Mouse (Mus musculus) CH12.LX (cell line): ENCODE data around the gene Bmi1. TPM values are rescaled to one million over a fixed set of nuclear protein-coding genes. Genes with fewer than 3 reads are reported as not detected.

ENCODE experiments used
- DNase-seq: peaks from one replicate; pipeline ENCODE4 v3.0.0-alpha.2; 2013; ENCODE audit errors: extremely low read depth
- H3K27ac ChIP-seq: 2 replicates; pipeline ENCODE4 v1.5.1; 2012; ENCODE audit warnings: low read depth, mild to moderate bottlenecking, control low read depth, moderate library complexity; ENCODE audit not compliant: insufficient read depth
- H3K27me3 ChIP-seq: replicated peaks from 2 replicates; pipeline ENCODE3; 2012; ENCODE audit warnings: inconsistent platforms
- H3K36me3 ChIP-seq, 2 experiments: replicated peaks in 1 of 2; 2 replicates each; pipeline versions ENCODE3 to v1.6.1; 2012; ENCODE audit warnings: inconsistent platforms in 1 of 2, low read length in 1 of 2, mild to moderate bottlenecking in 1 of 2, mixed read lengths in 1 of 2, moderate library complexity in 1 of 2; ENCODE audit not compliant: control insufficient read depth in 1 of 2, insufficient read depth in 1 of 2
- H3K4me1 ChIP-seq, 2 experiments: 2 replicates each; pipeline ENCODE4 v1.6.1; 2012; ENCODE audit warnings: inconsistent platforms in 1 of 2, moderate library complexity in 1 of 2; ENCODE audit not compliant: insufficient read depth in 2 of 2, control insufficient read depth in 1 of 2
- H3K4me2 ChIP-seq: 2 replicates; pipeline ENCODE4 v1.6.1; 2012; ENCODE audit warnings: low read depth, mild to moderate bottlenecking, control low read depth; ENCODE audit not compliant: poor library complexity, insufficient read depth, severe bottlenecking
- H3K4me3 ChIP-seq, 3 experiments: fragments of 150-350 bp in 1 of 3; sonication (generic) in 1 of 3; replicated peaks in 1 of 3; 2 replicates each; pipeline versions ENCODE3 to v1.5.1; 2011 to 2012; ENCODE audit warnings: low read depth in 2 of 3, low read length in 2 of 3, mild to moderate bottlenecking in 2 of 3, moderate library complexity in 2 of 3, control low read depth in 1 of 3, improper control_type of control experiment in 1 of 3, inconsistent platforms in 1 of 3, mixed read lengths in 1 of 3; ENCODE audit not compliant: poor library complexity in 1 of 3
- H3K79me2 ChIP-seq: replicated peaks from 2 replicates; pipeline ENCODE4 v1.6.1; 2012; ENCODE audit warnings: mild to moderate bottlenecking, moderate library complexity; ENCODE audit not compliant: control insufficient read depth, poor library complexity, insufficient read depth, severe bottlenecking; ENCODE audit errors: extremely low read depth
- H3K9ac ChIP-seq: 2 replicates; pipeline ENCODE4 v1.6.1; 2012; ENCODE audit warnings: low read depth, mild to moderate bottlenecking, control low read depth, moderate library complexity; ENCODE audit not compliant: insufficient read depth
- H3K9me3 ChIP-seq: replicated peaks from 2 replicates; pipeline ENCODE3; 2012; ENCODE audit warnings: low read length, inconsistent platforms, mixed read lengths
- BHLHE40 ChIP-seq: IDR thresholded peaks from 2 replicates; pipeline ENCODE4 v1.6.1; 2011; ENCODE audit warnings: mild to moderate bottlenecking, low read depth, low read length, improper control_type of control experiment
- CHD1 ChIP-seq: IDR thresholded peaks from 2 replicates; pipeline ENCODE4 v1.6.1; 2012; ENCODE audit warnings: low read depth, low read length, improper control_type of control experiment, inconsistent platforms
- CTCF ChIP-seq, 2 experiments: IDR thresholded peaks in 1 of 2; conservative IDR thresholded peaks in 1 of 2; 2 replicates each; pipeline ENCODE4 v1.5.1; 2011 to 2012; ENCODE audit warnings: low read depth in 2 of 2, low read length in 2 of 2, improper control_type of control experiment in 1 of 2, inconsistent platforms in 1 of 2, mild to moderate bottlenecking in 1 of 2, moderate library complexity in 1 of 2
- ETS1 ChIP-seq: conservative IDR thresholded peaks from 2 replicates; pipeline ENCODE4 v1.6.1; 2012; ENCODE audit warnings: low read depth, mild to moderate bottlenecking, inconsistent platforms, low read length, improper control_type of control experiment, moderate library complexity
- GABPA ChIP-seq: IDR thresholded peaks from 2 replicates; pipeline ENCODE4 v1.6.1; 2012; ENCODE audit warnings: low read depth, low read length, improper control_type of control experiment, inconsistent platforms; ENCODE audit not compliant: insufficient replicate concordance
- IRF4 ChIP-seq: IDR thresholded peaks from 2 replicates; pipeline ENCODE4 v1.6.1; 2014; ENCODE audit warnings: low read depth, mild to moderate bottlenecking, inconsistent platforms, low read length, improper control_type of control experiment
- JUND ChIP-seq: conservative IDR thresholded peaks from 2 replicates; pipeline ENCODE4 v1.6.1; 2011; ENCODE audit warnings: low read depth, low read length, improper control_type of control experiment
- MAFK ChIP-seq: IDR thresholded peaks from 2 replicates; pipeline ENCODE4 v1.6.1; 2011; ENCODE audit warnings: low read length, improper control_type of control experiment; ENCODE audit not compliant: insufficient replicate concordance
- MAX ChIP-seq: IDR thresholded peaks from 2 replicates; pipeline ENCODE4 v1.6.1; 2011; ENCODE audit warnings: low read length, improper control_type of control experiment
- MXI1 ChIP-seq: IDR thresholded peaks from 2 replicates; pipeline ENCODE4 v1.6.1; 2011; ENCODE audit warnings: mild to moderate bottlenecking, low read depth, low read length, improper control_type of control experiment
- PAX5 ChIP-seq: IDR thresholded peaks from 2 replicates; pipeline ENCODE4 v1.6.1; 2012; ENCODE audit warnings: low read length, inconsistent platforms, mixed read lengths
- POLR2AphosphoS2 ChIP-seq: IDR thresholded peaks from 2 replicates; pipeline ENCODE4 v1.6.1; 2011; ENCODE audit warnings: low read depth, low read length, improper control_type of control experiment
- SIN3A ChIP-seq: IDR thresholded peaks from 2 replicates; pipeline ENCODE4 v1.6.1; 2012; ENCODE audit warnings: low read length, improper control_type of control experiment, inconsistent platforms
- TCF12 ChIP-seq: IDR thresholded peaks from 2 replicates; pipeline ENCODE4 v1.6.1; 2014; ENCODE audit warnings: low read depth, mild to moderate bottlenecking, inconsistent platforms, low read length, improper control_type of control experiment
- UBTF ChIP-seq: IDR thresholded peaks from 2 replicates; pipeline ENCODE4 v1.6.1; 2012; ENCODE audit warnings: low read depth, mild to moderate bottlenecking, inconsistent platforms, low read length, improper control_type of control experiment, moderate library complexity
- ZC3H11A ChIP-seq: IDR thresholded peaks from 2 replicates; pipeline ENCODE4 v1.6.1; 2012; ENCODE audit warnings: low read depth, mild to moderate bottlenecking, inconsistent platforms, low read length, improper control_type of control experiment
- dilution Hi-C: fragments of 300-500 bp; cut with MboI; formaldehyde crosslinking; loops from 2 replicates; pipeline ENCODE4 v1.14.3; 2020; ENCODE audit warnings: low sequenced_read_pairs; ENCODE audit not compliant: extremely low pct_unique_long_range_greater_than_20kb, extremely low pct_ligation_motif_present
- in situ Hi-C: fragments of 300-500 bp; cut with MboI; formaldehyde crosslinking; loops from 3 replicates; pipeline ENCODE4 v1.14.3; 2019; ENCODE audit warnings: low sequenced_read_pairs, low pct_ligation_motif_present, low pct_unique_long_range_greater_than_20kb, mixed read lengths
- polyA plus RNA-seq: library from polyadenylated mRNA; unstranded; fragments of >175 nt; gene quantifications from 2 replicates; pipeline ENCODE4 v1.2.1, GENCODE M21; 2012; ENCODE audit warnings: low read depth; ENCODE audit not compliant: insufficient read length
- total RNA-seq, 2 experiments: library from RNA; depleted of rRNA; stranded (reverse); fragments of 300-350 nt in 1 of 2; fragments of >200 nt in 1 of 2; gene quantifications; 2 replicates each; pipeline ENCODE4 v1.2.3; 2012 to 2014

Gene Bmi1
- total and polyA plus RNA-seq, 3 experiments, result 38.6 to 87.0 (median 51.0) TPM

GRCm38 (mm10) chr2:18648563-18648962, 28.3 kb upstream of the Bmi1 start:
- H3K27ac ChIP-seq, result no peak overlapping the region
- in situ Hi-C loops (no loop called here), dilution Hi-C loops (no loop called here)

GRCm38 (mm10) chr2:18654821-18655220, 22.0 kb upstream of the Bmi1 start:
- in situ Hi-C loops, result no loop called here
- DNase-seq, result no peak
- Histone ChIP-seq H3K4me1 (no peaks in the 10 kb centered on the region), H3K79me2 (no peaks in the 10 kb centered on the region), H3K9me3 (no peaks in the 10 kb centered on the region), H3K9ac (no peak overlapping the region), H3K36me3 (no peaks in the 10 kb centered on the region), H3K4me2 (no peak overlapping the region), H3K27ac (no peak overlapping the region), H3K4me3 (no peak overlapping the region), H3K27me3 (no peaks in the 10 kb centered on the region)
- no peak for TF ChIP-seq SIN3A
- TF ChIP-seq TCF12, result no peak
- TF ChIP-seq PAX5, result no peak
- TF ChIP-seq JUND, result no peak
- TF ChIP-seq GABPA, result no peak
- no peak for TF ChIP-seq POLR2AphosphoS2
- TF ChIP-seq ETS1, result no peak
- no peak for TF ChIP-seq BHLHE40
- TF ChIP-seq CTCF (conservative IDR thresholded peaks at IDR 0.05 in 1 of 2, IDR thresholded peaks at IDR 0.05 in 1 of 2; ENCODE audit: low read depth in 2 of 2, low read length in 2 of 2), result no peak
- TF ChIP-seq CHD1, result no peak
- TF ChIP-seq IRF4, result no peak
- no peak for TF ChIP-seq MAX
- no peak for TF ChIP-seq UBTF
- TF ChIP-seq ZC3H11A, result no peak
- TF ChIP-seq MXI1, result no peak
- dilution Hi-C loops, result no loop called here

More at GRCm38 (mm10) chr2:18648563-18648962, 28.3 kb upstream of the Bmi1 start:
- Histone ChIP-seq H3K79me2 (no peaks in the 10 kb centered on the region), H3K4me3 (no peak overlapping the region), H3K4me2 (no peak overlapping the region), H3K27me3 (no peaks in the 10 kb centered on the region), H3K9me3 (no peaks in the 10 kb centered on the region)
- no peak for TF ChIP-seq ZC3H11A
- no peak for TF ChIP-seq IRF4
- no peak for TF ChIP-seq MAFK
- TF ChIP-seq, all 38 proteins: peak for 0
- Histone ChIP-seq H3K4me1 (peaks cover 0 to 1% of the 10 kb centered on the region in 2 experiments; a peak in 1 of 4 replicates), H3K36me3 (no peaks in the 10 kb centered on the region), H3K9ac (no peak overlapping the region)
- no peak for DNase-seq
